Mouse (Mus musculus) monocyte, adult 5-6 weeks (primary cell): Measurements from ENCODE around the gene Acvrl1. TPM values are rescaled to one million over a fixed set of nuclear protein-coding genes. Genes with fewer than 3 reads are reported as not detected.

ENCODE experiments used
- ATAC-seq: fragments of 153-309, 156-312 bp; replicated peaks from 2 replicates; pipeline ENCODE4 v1.8.0; 2017; ENCODE audit warnings: mild to moderate bottlenecking; ENCODE audit not compliant: low TSS enrichment, insufficient number of reproducible peaks, severe bottlenecking, poor library complexity, low FRiP score
- total RNA-seq: library from RNA; stranded (forward); fragments of 200-1000, 200-491, 200-594 nt; gene quantifications from 3 replicates; pipeline ENCODE4 v1.2.3, GENCODE M21; 2017

Gene Acvrl1
- total RNA-seq, 1 experiment from 2014 or later, result 20.0 TPM

GRCm38 (mm10) chr15:101137455-101137854 lies 9.1 kb downstream of the Acvrl1 start:
- no peak for ATAC-seq

- ATAC-seq, result no peak
These were observed 10.4 kb downstream of the Acvrl1 start for GRCm38 (mm10) chr15:101138675-101139074.

GRCm38 (mm10) chr15:101139885-101140284 lies 11.6 kb downstream of the Acvrl1 start:
- no peak for ATAC-seq

DNA sequence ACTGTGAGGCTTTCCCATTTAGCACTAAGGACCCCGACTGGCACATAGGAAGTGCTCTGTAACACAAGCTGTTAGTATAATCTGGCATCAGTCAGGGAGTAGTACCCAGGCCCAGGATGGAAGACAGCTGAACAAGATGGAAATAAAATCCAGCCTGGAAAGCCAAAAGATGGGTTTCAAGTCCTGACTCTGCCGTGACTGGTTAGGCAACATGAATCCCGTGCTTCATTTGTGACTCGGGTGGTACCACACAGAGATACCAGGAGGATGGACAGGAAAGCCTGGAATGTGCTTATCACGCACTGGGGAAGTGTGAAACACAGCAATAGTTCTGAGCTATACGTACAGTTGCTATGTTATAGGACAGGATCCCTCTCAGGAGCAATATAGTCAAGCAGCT lies 12.3 kb downstream of the Acvrl1 start:
- no peak for ATAC-seq

DNA sequence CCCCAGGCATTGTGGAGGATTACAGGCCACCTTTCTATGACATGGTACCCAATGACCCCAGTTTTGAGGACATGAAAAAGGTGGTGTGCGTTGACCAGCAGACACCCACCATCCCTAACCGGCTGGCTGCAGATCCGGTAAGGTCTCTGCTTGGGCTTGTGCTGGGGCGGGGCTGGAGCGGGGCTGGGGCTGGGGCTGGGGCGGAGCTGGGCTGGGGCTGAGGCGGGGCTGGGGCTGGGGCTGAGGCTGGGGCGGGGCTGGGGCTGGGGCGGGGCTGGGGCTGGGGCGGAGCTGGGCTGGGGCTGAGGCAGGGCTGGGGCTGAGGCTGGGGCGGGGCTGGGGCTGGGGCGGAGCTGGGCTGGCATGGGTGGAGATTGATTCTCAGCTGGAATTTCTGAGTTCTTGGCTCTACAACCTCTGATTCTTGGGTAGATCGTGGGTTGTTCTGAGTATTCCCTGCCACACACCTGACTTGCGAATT lies 12.8 kb downstream of the Acvrl1 start:
- ATAC-seq, result no peak

GRCm38 (mm10) chr15:101142672-101143071 lies 14.3 kb downstream of the Acvrl1 start:
- no peak for ATAC-seq

- ATAC-seq, result no peak
These were observed 15.2 kb downstream of the Acvrl1 start for GRCm38 (mm10) chr15:101143494-101143893.

DNA sequence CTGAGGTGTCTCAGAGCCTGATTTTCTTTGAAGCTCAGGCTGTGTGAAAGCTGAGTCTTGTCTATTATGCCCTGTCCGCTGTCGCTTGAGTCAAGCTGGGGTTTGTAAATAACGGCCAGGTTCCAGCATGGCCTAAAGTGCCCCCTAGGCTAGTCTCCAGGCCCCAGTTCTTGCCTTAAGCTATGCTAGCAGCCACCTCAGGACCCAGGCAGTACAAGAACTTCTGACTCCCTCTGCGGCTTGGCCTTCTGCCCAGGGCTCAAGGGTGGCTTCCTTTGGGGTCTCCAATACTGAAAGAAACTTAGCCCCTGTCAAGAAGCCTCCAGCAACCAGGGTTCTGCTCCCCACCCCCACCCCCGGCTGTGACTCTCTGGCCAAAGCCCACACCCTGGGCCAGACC lies 15.9 kb downstream of the Acvrl1 start:
- no peak for ATAC-seq

DNA sequence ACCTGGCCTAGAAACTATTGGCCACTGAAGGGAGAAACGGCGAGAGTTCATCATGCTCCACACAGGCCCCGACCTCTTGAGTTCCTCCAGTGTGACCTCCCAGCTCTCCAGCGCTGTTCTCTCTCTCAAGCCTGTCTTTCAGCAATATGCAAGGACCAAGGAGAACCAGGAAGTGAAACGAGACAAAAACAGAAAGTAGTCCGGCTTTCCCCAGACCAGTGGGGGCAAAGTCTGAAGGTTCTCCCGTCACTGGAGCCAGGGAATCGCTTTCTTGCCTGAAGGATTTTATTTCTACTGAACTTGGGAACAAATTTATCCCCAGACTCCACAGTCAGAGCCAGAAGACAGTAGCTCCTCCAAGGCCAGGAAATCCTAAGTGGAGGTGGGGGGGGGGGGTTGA lies 16.5 kb downstream of the Acvrl1 start:
- no peak; the same call in 1 of the 2 replicates for ATAC-seq

DNA sequence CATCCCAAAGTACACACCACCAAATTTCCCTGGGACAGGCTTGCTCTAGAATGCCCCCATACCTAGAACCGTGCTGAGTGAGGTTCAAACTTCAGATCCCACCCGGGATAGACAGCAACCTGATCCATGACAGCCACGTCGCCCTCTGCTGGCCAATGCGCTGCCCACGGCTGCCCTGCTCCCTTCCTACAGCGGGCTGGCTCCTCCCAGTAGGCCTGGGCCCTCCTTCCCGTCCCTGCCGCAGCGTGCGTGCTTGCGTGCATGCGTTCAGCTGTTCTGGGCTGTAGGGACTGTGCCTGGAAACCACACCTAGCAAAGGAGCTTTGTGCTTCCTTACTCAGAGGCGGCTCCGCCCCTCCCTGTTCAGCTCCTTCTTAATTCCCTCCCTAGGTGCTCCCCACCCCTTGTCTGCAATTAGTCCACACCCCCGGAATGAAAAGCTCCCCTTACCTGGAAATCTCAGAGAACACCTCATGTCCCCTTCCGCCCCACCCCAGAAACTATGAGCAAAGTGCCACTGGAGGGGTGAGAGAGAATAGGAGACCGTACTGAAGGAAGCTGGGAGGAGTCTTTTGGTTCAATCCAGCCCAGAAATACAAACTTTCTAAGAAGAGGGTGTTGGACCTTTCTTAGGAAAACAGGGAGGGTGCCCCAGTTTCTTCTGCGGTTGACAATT lies 17.2 kb downstream of the Acvrl1 start:
- peak; percentile 88 for ATAC-seq

GRCm38 (mm10) chr15:101146100-101146965 lies 18.0 kb downstream of the Acvrl1 start:
- peak; percentile 32 for ATAC-seq

- ATAC-seq, result no peak
These were observed 19.0 kb downstream of the Acvrl1 start for GRCm38 (mm10) chr15:101147115-101147909.

GRCm38 (mm10) chr15:101147910-101148273 lies 19.6 kb downstream of the Acvrl1 start:
- no peak for ATAC-seq

GRCm38 (mm10) chr15:101148604-101149003 lies 20.3 kb downstream of the Acvrl1 start:
- ATAC-seq, result no peak

GRCm38 (mm10) chr15:101151409-101152261 lies 23.3 kb downstream of the Acvrl1 start:
- no peak for ATAC-seq

DNA sequence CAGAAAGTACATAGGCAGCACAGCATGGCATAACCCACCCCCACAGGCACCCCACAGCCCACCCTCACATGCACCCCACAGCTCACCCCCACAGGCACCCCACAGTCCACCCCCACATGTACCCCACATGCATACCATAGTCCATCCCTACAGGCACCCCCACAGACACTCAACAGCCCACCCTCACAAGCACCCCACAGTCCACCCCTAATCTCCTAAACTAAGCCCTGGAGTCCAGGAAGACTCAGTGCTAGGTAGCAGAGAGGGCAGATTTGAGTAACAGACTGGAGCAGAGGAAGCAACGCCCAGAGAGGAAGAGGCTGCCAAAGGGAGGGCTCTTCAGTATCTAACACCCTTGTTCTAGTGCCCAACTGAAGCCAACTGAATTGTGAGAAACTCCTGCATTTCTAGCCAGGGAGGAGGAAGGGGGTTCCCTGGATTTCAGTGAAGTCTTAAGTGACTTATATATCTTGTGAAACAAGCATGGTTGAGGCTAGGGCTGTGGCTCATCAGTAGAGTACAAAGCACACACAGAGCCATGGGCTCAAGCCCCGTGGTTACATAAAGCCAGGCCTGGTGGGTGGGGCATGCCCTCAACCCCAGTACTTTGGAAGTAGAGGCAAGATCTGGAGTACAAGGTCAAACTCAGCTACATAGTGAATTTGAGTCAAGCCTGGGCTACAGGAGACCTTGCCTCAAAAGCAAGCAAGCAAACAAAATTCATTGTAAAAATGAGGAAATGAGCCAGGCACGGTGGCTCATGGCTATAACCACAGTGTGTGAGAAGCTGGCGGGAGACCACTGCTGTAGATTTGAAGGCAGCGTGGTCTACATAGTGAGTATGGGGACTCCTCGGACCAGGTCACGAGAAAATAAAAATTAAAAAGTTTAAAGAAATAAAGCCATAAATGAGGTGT lies 26.6 kb downstream of the Acvrl1 start:
- ATAC-seq, result peak; percentile 38

DNA sequence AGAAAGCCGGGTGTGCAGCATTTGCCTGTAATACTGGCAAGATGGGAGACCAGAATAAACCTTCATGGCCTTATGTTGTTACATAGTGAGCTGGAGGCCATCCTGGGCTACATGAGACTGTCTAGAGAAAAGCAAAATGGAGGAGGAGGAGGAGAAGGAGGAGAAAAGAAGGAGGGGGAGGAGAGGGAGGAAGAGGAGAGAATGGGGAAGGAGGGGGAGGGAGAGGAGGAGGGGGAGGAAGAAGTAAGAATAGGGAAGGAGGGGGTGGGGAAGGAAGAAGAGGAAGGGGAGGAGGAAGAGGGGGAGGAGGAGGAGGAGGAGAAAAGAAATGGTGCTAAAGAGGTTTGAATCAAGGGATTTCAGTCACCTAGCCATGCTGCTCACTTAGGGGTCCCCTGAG lies 31.8 kb downstream of the Acvrl1 start:
- ATAC-seq, result no peak
